Mouse (Mus musculus) left cerebral cortex, postnatal 4 days (tissue): ENCODE data around the gene Ccdc184. TPM values are rescaled to one million over a fixed set of nuclear protein-coding genes. Genes with fewer than 3 reads are reported as not detected.

Experiments
- DNase-seq: peaks from one replicate; pipeline ENCODE4 v3.0.0-alpha.2; 2022
- intact Hi-C: fragments of 180-260 bp; cut with DNase I; formaldehyde crosslinking; loops from one replicate; pipeline ENCODE4 v1.15.1; 2025
- total RNA-seq, 2 experiments: library from RNA; stranded (reverse); gene quantifications; 2 replicates each; pipeline ENCODE4 v1.2.3; 2021

Gene Ccdc184
- total RNA-seq: 10 to 100 TPM; 45.6 to 51.6 TPM

DNA sequence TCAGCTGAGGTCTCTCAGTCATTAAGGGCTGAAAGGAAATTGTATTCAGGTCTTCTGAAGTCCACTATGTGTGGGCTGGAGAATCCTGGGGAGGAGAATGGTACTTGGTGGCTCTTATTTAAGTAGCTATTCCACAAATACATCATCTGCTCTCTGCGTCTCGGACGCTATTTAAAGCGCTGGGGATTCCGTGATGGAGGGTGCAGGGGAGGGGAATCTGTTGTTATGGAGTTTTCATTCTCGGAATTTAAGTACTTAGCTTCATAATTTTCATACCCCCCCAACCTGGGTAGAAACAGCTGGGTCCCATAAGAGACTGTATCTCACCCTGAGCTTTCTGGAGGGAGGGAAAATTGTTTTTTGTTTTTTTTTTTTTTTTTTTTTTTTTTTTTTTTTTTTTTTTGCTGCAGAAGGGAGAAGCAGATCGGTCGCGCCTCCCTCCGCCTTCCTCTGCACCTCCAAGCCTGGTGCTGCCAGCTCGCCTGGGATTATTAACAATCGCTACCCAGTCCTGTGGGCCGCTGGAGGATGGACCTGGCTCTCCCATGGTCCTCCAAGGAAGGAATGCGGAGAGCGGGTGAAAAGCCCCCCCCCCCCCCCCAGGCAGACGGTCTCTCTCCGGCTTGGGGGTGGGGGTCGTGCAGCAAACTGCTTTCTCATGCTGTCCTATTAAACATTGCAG lies at the start of gene Ccdc184:
TSS of gene Ccdc184 (plus strand) at position 196 of the 682 bp plus-strand sequence.
- intact Hi-C loops: loop anchor here (10.0 kb wide), 1 partner anchor 348 kb away; no protein-coding TSS in a partner anchor
- DNase-seq: no peak

DNA sequence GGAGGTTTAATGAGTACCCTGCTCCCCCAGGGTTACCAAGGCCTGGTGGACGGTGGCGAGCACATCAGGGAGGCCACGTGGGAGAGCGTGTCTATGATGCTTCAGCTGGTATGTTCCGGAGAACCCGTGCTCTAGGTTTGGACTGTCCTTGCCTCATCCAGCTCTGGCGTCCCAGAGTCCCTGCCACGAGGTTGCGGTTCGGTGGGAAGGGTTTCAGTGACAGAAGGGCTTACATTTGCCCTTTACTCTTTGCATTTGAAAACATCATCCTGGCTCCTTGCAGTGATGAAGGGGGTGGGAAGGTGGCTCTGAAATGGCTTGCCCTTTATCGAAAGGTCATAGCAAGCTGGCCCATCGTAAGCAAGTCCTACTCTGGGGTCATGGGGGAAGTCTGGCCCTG lies 47.6 kb upstream of the Ccdc184 start:
- DNase-seq: no peak
- intact Hi-C loops: no loop called here

DNA sequence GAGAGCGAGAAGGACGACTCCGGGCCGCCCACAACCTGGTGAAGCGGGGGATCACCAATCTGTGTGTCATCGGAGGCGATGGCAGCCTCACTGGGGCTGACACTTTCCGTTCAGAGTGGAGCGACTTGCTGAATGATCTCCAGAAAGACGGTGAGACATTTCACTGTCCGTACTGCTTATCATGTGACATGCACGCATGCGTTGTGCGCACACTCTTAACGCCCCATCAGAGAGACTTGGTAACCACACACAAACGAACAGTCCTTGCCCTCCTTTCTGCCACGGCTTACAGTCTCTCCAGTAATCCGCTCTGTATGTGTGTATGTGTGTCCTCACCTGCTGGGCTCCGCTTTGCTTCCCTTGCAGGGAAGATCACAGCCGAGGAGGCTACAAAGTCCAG lies 46.1 kb upstream of the Ccdc184 start:
- intact Hi-C loops: no loop called here
- no peak for DNase-seq

DNA sequence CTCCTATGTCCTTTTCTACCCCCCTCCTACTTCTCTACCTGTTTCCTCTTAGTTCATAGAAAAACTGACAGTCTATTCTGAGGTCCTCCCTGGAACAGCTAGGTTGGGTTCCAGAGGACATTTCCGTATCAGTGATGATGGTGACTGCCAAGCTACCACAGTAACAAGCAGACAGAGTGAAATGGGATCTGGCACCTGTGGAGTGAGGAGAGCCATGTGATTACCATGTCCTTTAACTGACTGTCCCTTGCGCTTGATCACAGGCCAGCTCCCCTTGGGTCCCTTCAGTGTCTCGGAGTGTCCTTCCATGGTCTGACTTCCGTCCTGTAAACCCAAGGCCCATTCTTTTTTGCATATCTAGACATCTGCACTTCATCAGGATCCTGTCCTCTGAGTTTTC lies 36.0 kb upstream of the Ccdc184 start:
- DNase-seq: no peak
- intact Hi-C loops: no loop called here

DNA sequence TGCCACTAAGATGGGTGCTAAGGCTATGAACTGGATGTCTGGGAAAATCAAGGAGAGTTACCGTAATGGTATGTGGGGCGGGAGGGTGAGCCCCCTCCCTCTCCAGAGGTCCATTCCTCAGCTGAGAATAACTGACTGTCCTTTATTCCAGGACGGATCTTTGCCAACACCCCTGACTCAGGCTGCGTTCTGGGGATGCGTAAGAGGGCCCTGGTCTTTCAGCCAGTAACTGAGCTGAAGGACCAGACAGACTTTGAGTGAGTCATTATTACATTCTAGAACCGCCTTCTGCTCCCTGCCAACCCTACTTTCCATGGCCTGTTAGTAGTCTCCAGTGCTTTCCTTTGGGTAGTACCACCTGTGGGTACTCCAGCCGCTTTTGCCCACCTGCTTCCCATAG lies 35.5 kb upstream of the Ccdc184 start:
- DNase-seq: no peak
- intact Hi-C loops: no loop called here

DNA sequence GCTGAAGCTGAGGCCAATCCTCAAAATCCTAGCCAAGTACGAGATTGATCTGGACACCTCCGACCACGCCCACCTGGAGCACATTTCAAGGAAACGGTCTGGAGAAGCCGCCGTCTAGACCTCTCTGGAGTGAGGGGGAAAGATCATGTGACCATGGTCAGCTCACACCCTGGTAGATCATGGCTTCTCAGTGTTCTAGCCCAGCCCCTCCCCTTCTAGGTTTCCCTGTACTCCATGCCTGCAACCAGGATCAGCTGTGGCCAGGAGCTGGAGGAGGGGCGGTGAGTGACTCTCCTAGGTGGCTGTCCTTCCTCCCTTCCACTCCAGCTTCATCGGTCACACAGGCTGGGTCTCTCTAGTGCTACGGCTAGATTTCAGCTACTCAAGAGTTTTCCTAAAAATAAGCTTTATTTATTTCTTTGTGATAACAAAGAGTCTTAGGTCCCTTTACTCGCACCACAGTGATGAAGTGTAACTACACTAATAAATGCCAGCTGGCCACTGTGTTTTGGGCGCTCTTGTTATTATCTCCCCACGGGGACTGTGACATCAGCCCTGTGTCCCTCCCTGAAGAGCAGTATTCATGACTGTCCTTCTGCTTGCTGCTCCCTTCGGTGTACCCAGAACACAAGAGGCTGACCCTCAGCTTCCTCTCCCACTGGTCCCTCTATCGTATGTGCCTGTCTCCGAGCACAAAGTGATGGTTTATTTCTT lies 34.9 kb upstream of the Ccdc184 start:
- DNase-seq: no peak
- intact Hi-C loops: no loop called here

DNA sequence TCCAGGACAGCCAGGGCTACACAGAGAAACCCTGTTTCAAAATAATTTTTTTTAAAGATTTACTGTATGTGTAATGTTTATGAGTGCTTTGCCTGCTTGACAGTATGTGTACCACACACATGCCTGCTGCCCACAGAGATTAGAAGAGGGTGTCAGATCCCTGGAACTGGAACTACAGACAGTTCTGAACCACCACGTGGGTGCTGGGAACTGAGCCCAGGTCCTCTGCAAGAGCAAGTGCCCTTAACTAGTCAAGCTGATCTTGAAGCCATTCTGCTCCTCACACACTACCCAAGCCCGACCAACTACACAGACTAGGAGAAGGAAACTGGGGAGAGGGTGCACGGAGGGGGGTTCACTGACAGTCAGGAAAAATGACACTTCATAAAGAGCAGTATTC lies 33.5 kb upstream of the Ccdc184 start:
- intact Hi-C loops: no loop called here
- no peak for DNase-seq

DNA sequence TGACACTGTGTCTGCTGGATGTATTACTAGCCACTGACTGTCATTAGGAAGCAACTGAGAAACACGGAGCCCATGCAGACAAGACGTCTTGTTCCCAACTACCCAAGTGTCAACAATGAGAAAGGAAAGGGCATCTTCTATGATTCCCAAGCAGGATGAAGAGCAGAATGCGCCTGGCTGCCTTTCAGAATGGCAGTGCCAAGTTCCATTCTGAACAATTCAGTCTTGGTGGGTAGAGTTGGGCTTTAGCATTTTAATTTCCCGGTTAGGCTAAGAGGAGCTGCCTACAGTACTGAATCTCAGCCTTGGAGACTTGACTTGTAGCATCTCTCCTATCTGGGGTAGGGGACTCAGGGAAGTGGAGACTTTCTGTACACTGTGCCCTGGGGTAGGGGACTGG lies 32.9 kb upstream of the Ccdc184 start:
- DNase-seq: peak; percentile 21
- intact Hi-C loops: no loop called here

DNA sequence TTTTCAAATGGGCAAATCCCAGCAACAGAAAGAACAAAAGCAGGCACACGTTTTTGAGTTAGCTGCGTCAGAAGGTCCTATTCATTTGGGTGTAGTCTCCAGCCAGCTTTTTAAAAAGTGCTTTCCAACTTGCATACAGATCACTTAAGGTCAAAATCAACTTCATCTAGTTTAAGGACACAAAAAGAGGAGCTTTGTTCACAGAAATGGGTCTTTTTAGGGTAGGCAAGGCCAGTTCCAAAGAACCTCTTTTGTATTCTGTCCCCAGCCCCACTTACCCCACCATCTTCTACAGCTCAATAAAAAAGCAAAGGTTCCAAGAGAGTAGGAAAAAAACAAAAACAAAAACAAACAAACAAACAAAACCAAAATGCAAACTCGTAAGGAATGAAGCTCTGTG lies 32.3 kb upstream of the Ccdc184 start:
- DNase-seq: no peak
- intact Hi-C loops: no loop called here

DNA sequence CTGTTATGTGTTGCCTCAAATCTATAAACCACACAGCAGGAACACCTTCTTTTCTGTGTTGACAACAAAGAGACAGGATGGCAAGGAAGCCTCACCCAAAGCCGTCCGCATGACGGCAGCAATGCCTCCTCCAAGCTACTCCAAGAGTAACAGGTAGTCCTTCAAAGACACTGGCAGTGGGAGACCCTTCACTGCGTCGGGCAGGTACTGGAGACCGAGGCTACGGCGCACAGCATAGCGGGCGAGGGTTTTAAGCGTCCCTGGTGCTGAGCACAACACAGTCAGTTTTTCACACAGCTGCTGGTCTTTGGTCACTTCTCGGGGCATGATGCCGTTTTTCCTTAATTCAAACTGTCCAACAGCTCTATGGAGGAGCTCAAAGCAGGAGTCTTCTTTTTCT lies 31.3 kb upstream of the Ccdc184 start:
- intact Hi-C loops: no loop called here
- DNase-seq: no peak

DNA sequence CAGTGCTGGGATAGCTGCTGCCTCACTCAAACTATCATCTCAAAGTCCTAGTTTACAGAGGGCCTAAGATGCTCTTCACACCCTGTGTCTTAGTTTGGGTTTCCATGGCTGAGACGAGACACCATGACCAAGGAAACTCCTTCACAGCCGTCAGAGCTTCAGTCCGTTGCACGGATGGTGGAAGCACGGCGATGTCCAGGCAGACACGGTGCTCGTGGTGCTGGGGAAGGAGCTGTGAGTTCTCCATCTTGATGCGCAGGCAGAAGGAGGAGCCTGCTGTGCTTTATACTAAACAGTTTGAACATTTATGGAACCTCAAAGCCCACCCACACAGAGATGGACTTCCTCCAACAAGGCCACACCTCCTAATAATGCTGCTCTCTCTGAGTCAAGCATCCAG lies 30.1 kb upstream of the Ccdc184 start:
- intact Hi-C loops: no loop called here
- DNase-seq: no peak

DNA sequence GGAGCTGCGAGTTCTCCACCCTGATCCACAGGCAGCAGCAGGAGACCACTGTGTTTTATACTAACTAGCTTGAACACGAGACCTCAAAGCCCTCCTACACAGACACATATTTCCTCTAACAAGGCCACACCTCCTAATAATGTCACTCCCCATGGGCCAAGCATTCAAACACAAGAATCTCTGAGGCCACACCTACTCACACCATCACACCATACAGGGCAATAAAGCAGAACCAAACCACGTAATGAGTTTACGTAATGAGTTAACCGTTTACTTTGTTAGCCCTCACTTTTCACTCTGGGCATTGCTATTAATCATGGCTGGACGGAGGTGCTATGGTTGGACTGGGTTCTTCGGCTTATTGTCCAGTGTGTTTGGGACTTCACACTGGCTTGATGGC lies 27.2 kb upstream of the Ccdc184 start:
- no peak for DNase-seq
- intact Hi-C loops: no loop called here

DNA sequence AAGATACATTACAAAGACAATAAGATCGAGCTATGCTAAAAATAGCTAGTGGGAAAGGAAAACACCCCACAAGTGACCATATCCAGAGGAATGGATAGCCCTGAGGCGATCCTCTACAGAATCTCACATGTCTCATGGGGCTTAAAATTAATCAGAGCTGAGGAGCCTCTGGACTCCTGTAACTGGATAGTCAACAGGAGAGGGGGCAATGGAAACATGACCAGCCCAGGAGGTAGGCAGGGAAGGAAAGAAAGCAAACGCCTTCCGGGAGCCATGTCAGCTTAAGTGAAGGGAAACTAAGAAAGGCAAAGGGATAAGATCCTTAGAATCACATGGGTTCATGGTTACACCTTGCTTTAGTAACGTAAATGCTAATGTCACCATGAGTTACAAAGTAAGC lies 26.1 kb upstream of the Ccdc184 start:
- intact Hi-C loops: no loop called here
- DNase-seq: no peak

DNA sequence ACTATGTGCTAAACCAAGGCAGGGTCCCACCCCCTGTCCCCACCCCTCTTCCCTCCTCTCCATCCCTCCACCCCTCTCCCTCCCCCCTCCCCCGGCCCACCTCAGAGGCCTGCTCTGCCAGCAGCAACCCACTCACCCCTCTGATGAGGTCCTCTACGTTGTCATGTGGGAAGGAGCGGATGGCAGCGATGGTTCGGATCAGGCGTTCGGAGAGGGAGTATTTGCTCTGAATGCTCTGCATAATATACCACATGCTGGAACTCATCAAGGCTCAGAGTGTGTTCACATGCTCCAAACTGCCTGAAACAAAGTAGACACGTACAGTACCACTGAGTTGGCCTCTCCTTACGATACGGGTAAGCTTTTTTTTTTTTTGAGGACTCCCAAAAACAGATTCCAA lies 24.4 kb upstream of the Ccdc184 start:
- DNase-seq: no peak
- intact Hi-C loops: no loop called here

DNA sequence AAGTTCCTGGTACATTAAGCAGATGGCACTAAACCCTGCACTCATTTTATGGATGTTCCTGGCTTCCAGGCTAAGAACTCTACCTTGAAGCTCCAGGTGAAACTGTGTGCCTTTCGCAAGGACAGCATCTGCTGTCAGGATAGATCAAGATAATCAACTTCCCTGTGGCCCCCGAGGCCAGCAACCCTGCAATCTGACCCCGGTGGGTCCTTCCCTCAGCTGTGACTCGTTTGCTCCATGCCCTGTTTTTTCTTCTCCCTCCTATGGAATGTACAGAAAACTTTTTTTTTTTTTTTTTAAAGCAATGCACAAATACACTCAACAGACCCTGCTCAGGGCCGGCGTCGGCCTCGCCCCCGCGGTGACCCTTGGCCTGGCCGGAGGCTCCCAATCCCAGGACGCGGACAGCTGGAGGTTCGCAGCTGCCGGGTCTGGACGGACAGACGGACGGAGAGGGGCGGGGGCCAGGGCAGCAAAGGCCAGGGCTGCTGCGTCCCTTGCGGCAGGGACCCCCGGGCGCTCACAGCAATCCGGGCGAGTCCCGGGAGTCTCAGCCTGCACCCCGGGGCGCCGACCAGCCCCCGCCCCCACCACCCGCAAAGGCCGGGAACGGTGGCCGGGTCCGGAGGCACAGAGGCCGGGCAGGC lies 22.0 kb upstream of the Ccdc184 start:
- peak; percentile 43 for DNase-seq
- intact Hi-C loops: no loop called here

DNA sequence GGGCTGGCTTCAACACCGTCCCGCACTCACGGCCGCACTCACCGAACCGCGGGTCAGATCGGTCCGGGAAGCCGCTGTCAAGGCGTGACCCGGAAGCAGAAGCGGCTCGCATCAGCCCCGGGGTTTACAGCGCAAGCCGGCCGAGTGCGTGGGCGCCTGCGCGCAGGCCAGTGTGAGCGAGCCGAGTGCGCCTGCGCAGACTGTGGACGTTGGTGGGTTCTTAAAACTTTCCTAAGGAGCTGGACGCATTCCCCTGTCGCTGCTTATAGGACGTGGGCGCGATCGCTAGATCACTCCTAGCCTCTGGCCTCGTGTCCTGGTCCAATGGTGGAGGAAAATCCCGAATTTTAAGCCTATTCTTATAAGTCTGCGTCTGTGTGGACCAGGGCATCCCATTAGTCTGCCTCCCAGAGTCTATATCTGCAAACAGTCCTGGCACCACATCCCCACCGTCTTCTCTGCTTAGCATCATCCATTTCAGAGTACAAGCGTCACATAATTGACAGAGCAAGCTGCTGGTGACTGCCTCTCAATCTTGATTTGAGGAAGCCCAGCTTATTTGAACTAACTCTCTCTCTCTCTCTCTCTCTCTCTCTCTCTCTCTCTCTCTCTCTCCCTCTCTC lies 21.3 kb upstream of the Ccdc184 start:
- DNase-seq: peak; percentile 96
- intact Hi-C loops: no loop called here

DNA sequence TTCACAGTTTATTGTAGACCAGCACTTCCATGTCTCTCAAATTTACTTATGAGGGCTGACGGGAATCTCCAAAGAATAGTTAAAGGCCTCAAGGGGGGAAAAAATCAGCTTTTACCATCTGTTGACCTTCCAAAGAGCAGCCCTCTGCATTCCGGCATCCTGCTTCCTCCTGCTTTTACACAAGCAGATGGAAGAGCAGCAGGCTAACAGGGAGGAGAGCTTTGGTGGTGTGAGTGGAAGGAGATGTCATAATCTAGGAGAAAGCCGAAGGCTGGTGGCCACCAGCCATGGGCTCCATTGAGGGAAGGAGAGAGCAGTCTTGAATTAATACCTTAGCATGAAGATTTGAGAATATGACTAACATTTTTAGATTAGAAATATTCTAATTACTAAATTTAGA lies 18.6 kb upstream of the Ccdc184 start:
- intact Hi-C loops: no loop called here
- no peak for DNase-seq

DNA sequence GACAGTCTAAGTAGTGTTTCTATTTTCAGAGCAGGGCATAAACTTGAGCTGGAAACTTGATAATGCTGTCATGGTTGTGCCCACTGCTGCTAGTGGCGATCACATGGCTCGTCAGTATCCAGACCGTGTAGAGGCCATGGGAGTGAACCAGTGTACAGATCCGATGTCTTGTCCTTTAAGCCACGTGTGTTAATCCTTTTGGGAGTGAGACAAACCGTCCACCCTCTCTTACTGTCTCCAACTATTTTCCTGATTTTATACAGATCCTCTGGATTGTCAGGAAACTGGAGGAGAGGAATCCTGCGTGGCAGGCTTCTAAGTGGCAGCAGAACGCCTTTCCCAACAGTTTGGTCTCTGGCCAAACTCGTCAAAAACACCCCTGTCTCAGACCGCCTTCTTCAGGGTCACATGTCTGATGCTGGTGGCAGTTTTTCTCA lies 17.8 kb upstream of the Ccdc184 start:
- intact Hi-C loops: no loop called here

DNA sequence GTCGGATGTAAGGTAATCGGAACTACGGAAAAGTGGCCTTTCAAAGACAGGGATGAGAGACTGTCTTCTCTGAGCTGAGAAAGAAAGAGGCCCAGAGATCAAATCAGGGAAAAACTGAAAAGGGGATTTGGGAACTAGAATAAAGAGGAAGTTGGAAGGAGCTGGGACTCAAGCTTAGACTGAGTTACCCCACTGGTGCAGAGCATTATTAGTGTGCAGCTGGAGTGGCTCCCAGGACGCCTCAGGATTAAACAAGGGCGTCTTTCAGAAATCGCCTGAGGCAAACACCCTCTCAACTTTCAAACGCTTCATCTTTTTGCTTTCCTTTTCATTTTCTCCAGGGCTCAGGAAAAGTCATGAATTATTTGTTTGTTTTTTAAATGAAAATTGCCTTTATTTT lies 14.0 kb upstream of the Ccdc184 start:
- intact Hi-C loops: loop anchor here (2.0 kb wide), 1 partner anchor 60 kb away; the partner anchor contains the start of genes Pfkm and Senp1
- no peak for DNase-seq

More for the DNA sequence above, 17.8 kb upstream of the Ccdc184 start:
- no peak for DNase-seq

DNA sequence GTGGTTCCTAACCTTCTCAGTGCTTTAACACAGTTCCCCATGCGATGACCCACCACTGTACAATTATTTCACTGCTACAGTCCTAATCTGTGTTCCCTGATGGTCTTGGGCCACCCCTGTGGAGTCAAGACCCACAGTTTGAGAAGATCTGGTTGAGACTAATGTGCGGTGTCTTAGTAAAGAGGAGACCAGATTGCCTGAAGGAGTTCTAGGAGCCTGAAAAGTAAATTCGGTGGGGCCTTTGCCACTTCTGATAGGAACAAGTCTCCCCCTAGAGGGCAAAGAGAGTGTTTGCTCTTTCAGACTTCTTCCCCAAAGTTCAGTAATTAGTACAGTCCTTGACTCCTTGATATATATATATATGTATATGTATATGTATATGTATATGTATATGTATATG lies 13.3 kb upstream of the Ccdc184 start:
- DNase-seq: no peak
- intact Hi-C loops: loop anchor here (2.0 kb wide), 1 partner anchor 61 kb away; the partner anchor contains the start of genes Pfkm and Senp1

DNA sequence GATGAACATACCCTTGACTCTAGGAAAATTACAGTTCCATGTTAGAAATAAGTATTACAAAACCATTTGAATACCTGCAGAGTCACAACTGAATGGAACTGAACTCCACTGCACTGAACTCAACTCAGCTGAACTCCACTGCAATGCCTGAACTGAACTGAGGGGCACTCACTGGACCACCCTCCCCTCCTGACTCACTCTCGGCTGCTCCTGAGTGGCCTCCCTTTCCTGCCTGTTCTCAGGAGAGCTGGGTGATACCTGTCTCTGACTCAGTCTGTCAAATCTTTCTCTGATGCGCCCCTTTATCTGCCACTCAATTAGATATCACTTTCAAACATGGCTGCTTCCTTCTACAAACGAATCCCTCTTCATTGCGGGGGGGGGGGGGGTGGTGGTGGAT lies 12.8 kb upstream of the Ccdc184 start:
- intact Hi-C loops: no loop called here
- DNase-seq: no peak
